Mouse (Mus musculus): ENCODE data around the gene Pphln1. TPM values are rescaled to one million over a fixed set of nuclear protein-coding genes. Genes with fewer than 3 reads are reported as not detected.

Pphln1 gene
- total RNA-seq, 4 experiments from 2014 or later, result 34.8 to 44.0 (median 41.8) TPM

GRCm38 (mm10) chr15:93433811-93434210, 35.7 kb downstream of the Pphln1 start:
- DNase-seq (ENCODE audit: low spot score in 2 of 2), result no peak

- no peak for DNase-seq (ENCODE audit: low spot score in 2 of 2)
Measured at GRCm38 (mm10) chr15:93435998-93436397, 37.8 kb downstream of the Pphln1 start.

- peak; percentile 15 to 28 for DNase-seq (ENCODE audit: low spot score in 2 of 2)
Measured at GRCm38 (mm10) chr15:93438663-93439062, 40.5 kb downstream of the Pphln1 start.

- no peak for DNase-seq (ENCODE audit: low spot score in 2 of 2)
Measured at GRCm38 (mm10) chr15:93442271-93442670, 44.1 kb downstream of the Pphln1 start.

- no peak for DNase-seq (ENCODE audit: low spot score in 2 of 2)
Measured at GRCm38 (mm10) chr15:93443676-93444075, 45.5 kb downstream of the Pphln1 start.

GRCm38 (mm10) chr15:93448862-93449261, 50.7 kb downstream of the Pphln1 start:
- no peak for DNase-seq (ENCODE audit: low spot score in 2 of 2)

- no peak for DNase-seq (ENCODE audit: low spot score in 2 of 2)
Measured at GRCm38 (mm10) chr15:93453296-93453695, 55.1 kb downstream of the Pphln1 start.

- DNase-seq (ENCODE audit: low spot score in 2 of 2), result no peak
Measured at GRCm38 (mm10) chr15:93456005-93456404, 57.9 kb downstream of the Pphln1 start.

GRCm38 (mm10) chr15:93459422-93459821, 61.3 kb downstream of the Pphln1 start:
- no peak for DNase-seq (ENCODE audit: low spot score in 2 of 2)

GRCm38 (mm10) chr15:93461066-93461465, 62.9 kb downstream of the Pphln1 start:
- DNase-seq (ENCODE audit: low spot score in 2 of 2), result no peak

GRCm38 (mm10) chr15:93471651-93472050, 73.5 kb downstream of the Pphln1 start:
- DNase-seq (ENCODE audit: low spot score in 2 of 2), result no peak

- DNase-seq (ENCODE audit: low spot score in 2 of 2), result no peak
Measured at GRCm38 (mm10) chr15:93472089-93472488, 73.9 kb downstream of the Pphln1 start.

GRCm38 (mm10) chr15:93474277-93474676, 76.1 kb downstream of the Pphln1 start:
- DNase-seq (ENCODE audit: low spot score in 2 of 2), result peak in 1 of 2 experiments; percentile 33

GRCm38 (mm10) chr15:93475688-93476087, 77.5 kb downstream of the Pphln1 start:
- DNase-seq (ENCODE audit: low spot score in 2 of 2), result no peak

GRCm38 (mm10) chr15:93477729-93478128, 79.6 kb downstream of the Pphln1 start:
- DNase-seq (ENCODE audit: low spot score in 2 of 2), result no peak

- DNase-seq (ENCODE audit: low spot score in 2 of 2), result no peak
Measured at GRCm38 (mm10) chr15:93478676-93479075, 80.5 kb downstream of the Pphln1 start.

- DNase-seq (ENCODE audit: low spot score in 2 of 2), result peak in 1 of 2 experiments; percentile 37
Measured at GRCm38 (mm10) chr15:93479445-93479844, 81.3 kb downstream of the Pphln1 start.

GRCm38 (mm10) chr15:93481112-93481511, 83.0 kb downstream of the Pphln1 start:
- no peak for DNase-seq (ENCODE audit: low spot score in 2 of 2)

- DNase-seq (ENCODE audit: low spot score in 2 of 2), result no peak
Measured at GRCm38 (mm10) chr15:93484261-93484710, 86.1 kb downstream of the Pphln1 start.

GRCm38 (mm10) chr15:93485252-93485651, 87.1 kb downstream of the Pphln1 start:
- no peak for DNase-seq (ENCODE audit: low spot score in 2 of 2)

GRCm38 (mm10) chr15:93486066-93486465, 87.9 kb downstream of the Pphln1 start:
- DNase-seq (ENCODE audit: low spot score in 2 of 2), result no peak

- DNase-seq (ENCODE audit: low spot score in 2 of 2), result no peak
Measured at GRCm38 (mm10) chr15:93489597-93489996, 91.4 kb downstream of the Pphln1 start.

GRCm38 (mm10) chr15:93494700-93495099, 96.5 kb downstream of the Pphln1 start:
- no peak for DNase-seq (ENCODE audit: low spot score in 2 of 2)

GRCm38 (mm10) chr15:93499866-93500265, 101.7 kb downstream of the Pphln1 start:
- no peak for DNase-seq (ENCODE audit: low spot score in 2 of 2)
